Mouse (Mus musculus): ENCODE results near the gene Fam168b.

The Fam168b gene

GRCm38 (mm10) chr1:34850343-34851136 lies 7.7 kb upstream of the Fam168b start:
- no peak for DNase-seq

- DNase-seq: peak; percentile 93
These were observed 7.0 kb upstream of the Fam168b start, which contains the start of gene Plekhb2 for GRCm38 (mm10) chr1:34849745-34850342. Gene Plekhb2 (plus strand): TSS chr1:34849976.

DNA sequence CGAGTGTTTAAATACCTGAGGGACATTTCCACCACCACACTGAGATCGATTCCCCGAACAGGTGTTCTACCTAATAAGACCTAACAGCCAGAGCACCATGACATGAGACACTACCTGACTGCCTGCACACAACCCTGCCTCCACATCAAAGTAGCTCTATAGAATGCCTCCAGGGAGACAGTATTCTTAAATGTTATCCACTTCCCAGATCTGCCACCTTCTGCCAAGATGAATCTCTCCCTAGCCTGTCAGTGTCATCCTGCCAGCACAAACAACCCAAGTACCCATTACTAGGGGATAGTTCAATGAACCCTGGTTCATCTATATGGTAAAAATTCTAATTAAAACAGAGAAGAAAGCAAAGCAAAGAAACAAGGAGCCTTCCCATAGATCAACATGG lies 4.2 kb upstream of the Fam168b start:
- DNase-seq: no peak

DNA sequence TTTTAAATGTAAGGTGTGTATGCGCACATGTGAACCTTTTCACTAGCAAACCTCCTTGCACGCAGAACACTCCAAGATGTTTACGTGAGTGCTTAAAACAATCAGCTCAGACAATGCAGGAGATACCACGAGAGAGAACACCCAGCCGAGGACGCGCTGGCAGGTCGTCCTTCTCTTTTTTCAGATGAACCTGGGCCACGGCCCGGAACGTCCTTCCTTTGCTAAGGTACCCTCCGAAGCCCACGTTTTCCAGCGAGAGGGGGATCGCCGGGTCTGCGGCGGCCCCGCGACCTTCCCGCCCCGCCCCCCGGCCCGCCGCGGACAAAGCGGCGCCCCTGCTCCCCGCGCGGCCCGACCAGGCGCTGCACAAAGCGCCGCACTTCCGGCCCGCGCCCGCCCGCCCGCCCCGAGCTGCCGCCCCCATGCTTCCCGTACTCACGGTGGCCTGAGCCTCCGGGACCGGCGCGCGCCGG lies 440 bp downstream of the Fam168b start:
- DNase-seq: peak; percentile 42

GRCm38 (mm10) chr1:34841709-34842388 lies 1.0 kb downstream of the Fam168b start:
- peak; percentile 50 for DNase-seq

DNA sequence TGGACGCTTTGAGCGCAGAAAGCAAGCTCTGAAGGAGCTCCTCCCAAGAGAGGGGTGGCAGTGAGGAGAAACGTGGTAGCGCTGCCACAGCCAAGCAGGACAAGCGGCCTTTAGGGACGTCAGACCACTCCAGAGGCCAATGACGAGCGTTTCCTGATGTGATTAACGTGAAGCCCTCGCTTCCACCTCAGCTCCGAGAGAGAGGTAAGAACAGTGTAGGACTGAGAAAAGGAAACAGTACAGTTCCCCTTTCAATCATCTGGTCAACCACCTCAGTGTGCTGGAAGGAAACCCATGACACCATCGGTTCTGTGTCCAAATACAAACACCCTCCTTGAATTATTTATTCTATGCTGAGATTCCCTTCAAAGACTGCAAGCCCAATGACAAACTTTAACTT lies 3.6 kb downstream of the Fam168b start:
- DNase-seq: no peak

- DNase-seq: no peak
These were observed 4.7 kb downstream of the Fam168b start for GRCm38 (mm10) chr1:34837951-34838689.

- no peak for DNase-seq
These were observed 8.0 kb downstream of the Fam168b start for GRCm38 (mm10) chr1:34834904-34835303.

DNA sequence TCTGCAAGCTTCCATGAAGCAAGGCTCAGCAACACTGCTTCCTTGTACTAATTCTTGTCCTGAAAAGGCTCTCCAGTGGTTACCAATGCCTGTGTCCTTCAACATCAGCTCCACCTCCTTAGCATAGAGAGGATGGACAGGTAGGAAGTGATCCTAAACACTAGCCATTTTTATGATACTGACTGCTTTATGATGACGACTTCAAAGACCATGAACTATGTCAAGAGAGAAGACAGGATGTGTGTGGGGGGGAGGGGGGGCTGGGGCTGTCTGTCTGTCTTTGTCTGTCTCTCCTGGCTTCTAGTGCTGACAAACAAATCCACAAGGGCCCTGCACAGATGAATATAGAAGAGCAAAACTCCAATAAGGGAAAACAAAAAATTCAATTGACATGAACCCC lies 11.5 kb downstream of the Fam168b start:
- DNase-seq: no peak

DNA sequence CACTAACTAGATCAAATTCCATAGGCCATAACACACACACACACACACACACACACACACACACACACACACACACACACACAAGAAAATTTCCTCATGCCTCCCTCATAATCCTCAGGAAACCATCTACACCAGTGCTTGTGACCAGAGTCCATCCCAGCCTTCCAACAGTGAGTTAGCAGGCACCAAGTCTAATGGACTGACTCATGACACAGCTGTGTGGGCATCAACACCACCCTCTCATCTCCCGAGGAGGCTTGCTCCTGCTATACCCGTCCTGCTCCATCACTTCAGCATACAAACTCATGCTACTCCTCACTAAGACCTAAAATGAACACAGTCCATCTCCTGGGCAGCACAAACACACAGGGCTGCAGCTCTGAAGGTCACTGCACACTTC lies 11.9 kb downstream of the Fam168b start:
- DNase-seq: no peak

- DNase-seq: no peak
These were observed 14.2 kb downstream of the Fam168b start for GRCm38 (mm10) chr1:34828528-34829294.

DNA sequence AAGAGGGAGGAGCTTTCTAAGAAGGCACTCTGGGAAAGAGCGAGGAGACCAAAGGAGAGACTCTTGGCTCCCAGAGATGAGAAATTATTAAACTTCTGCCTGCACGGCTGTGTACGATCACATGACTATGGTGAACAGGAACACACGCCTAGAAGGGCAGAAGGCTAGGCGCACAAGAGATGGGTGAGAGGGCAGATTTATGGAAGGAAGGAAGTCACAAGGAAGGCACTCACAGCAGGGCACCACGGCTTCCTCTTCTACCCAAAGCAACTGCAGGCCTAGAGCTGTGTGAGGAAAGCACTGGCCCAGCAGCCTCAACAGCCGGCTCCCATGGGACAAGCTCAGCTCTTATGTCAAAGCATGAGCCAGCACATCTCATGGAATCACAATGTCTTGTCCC lies 15.0 kb downstream of the Fam168b start:
- DNase-seq: peak; percentile 72

GRCm38 (mm10) chr1:34825909-34826308 lies 17.0 kb downstream of the Fam168b start:
- DNase-seq: no peak

GRCm38 (mm10) chr1:34824208-34824607 lies 18.7 kb downstream of the Fam168b start:
- DNase-seq: no peak

DNA sequence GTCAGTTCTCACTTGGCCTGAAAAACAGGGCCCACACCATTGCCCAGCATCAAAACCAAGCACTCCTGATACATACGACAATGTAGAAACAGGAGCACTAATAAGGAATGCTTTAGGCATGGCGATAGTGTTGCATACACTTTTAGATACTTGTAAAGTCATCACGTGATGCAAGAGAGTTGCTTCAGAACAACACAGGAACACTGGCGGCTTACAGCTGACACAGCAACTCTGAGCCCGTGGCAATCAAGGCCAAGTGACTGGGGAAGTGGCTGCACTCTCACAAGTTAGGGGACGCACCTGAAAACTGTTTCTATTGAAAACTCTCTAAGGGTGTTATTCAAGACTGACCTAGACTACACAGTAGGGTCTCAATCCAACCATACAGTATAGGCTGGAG lies 19.5 kb downstream of the Fam168b start:
- DNase-seq: peak; percentile 27

DNA sequence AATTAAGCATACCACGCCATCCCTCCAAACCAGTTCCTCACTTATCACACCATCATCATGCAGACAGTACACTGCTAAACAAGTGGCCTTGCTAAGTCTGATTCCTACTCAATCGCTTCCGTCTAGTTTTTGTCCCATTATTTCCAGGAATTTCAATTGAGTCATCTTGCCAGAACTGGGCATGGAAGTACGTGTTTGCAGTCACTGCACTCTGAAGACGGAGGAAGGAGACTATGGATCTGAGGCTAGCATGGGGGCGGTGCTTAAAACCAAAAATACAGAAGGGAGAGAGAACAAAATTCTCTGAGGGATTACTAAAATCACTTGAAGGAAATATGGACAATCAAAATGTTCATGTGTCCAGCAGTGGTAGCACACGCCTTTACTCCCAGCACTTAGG lies 20.1 kb downstream of the Fam168b start:
- no peak for DNase-seq

DNA sequence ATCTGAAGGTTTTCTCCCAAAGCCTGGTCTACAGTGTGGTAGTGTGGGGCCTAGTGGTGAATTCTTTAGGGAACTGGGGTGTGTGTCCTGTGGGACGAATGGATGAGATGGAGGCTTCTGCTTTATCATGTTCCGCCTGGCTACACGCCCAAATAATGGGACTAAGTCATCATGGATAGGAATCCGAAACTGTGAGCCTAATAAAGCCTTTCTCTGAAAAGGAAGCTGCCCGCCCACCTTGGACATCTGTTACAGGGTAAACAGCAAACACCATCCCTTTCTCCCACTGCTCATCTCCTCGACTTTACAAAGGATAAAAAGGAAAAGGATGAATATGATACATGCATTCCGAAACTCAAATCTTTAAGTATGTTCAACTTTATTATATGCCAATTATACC lies 20.9 kb downstream of the Fam168b start:
- DNase-seq: no peak

- no peak for DNase-seq
These were observed 21.5 kb downstream of the Fam168b start for GRCm38 (mm10) chr1:34821411-34821810.

GRCm38 (mm10) chr1:34819225-34819910 lies 23.5 kb downstream of the Fam168b start:
- no peak for DNase-seq

DNA sequence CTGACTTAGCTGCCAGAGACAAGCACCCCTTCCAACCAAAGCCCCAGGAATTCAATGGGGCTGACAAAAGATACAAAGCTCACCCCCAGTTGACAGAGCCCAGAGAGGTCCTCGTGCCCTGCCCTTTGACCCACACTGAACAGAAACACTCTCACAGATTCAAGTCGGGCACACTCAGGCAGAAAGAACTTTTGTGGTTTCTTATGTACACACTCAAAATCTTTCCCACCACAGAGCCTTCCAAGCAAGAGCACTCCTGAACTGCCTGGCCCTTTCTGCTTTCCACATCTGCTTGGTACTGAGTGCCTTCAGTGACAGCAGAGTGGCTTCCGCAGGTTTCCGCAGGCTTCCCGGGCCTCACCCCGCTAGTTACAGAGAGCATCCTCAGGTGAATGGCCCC lies 27.0 kb downstream of the Fam168b start:
- DNase-seq: no peak

- peak; percentile 15 for DNase-seq
These were observed 30.2 kb downstream of the Fam168b start for GRCm38 (mm10) chr1:34812407-34813247.
